Mouse (Mus musculus) midbrain, embryonic 11.5 days (tissue): Measurements from ENCODE around the gene Lrwd1. TPM values are rescaled to one million over a fixed set of nuclear protein-coding genes. Genes with fewer than 3 reads are reported as not detected.

Source experiments
- ATAC-seq: fragments of 200-750 bp; cut with Nextera tagmentation; 2 replicates; pipeline ENCODE4 v1.8.0; 2017; ENCODE audit warnings: moderate TSS enrichment, moderate library complexity; ENCODE audit not compliant: low FRiP score
- DNase-seq: peaks from one replicate; pipeline ENCODE4 v3.0.0; 2015; ENCODE audit warnings: low spot score; ENCODE audit errors: missing footprints
- H3K27ac ChIP-seq: fragments of 300-500 bp; sonication (generic); 2 replicates; pipeline ENCODE4 v1.5.1; 2014; ENCODE audit warnings: low read depth, low read length
- H3K27me3 ChIP-seq: fragments of 300-500 bp; sonication (generic); 2 replicates; pipeline ENCODE4 v1.6.1; 2014; ENCODE audit warnings: mild to moderate bottlenecking, low read length, moderate library complexity, mixed read lengths; ENCODE audit not compliant: control insufficient read depth, insufficient read depth
- H3K36me3 ChIP-seq: fragments of 300-500 bp; sonication (generic); 2 replicates; pipeline ENCODE4 v1.6.1; 2014; ENCODE audit warnings: mild to moderate bottlenecking, low read length, moderate library complexity, mixed read lengths; ENCODE audit not compliant: control insufficient read depth, insufficient read depth
- H3K4me1 ChIP-seq: fragments of 300-500 bp; sonication (generic); 2 replicates; pipeline ENCODE4 v1.6.1; 2014; ENCODE audit warnings: low read length; ENCODE audit not compliant: control insufficient read depth, insufficient read depth
- H3K4me2 ChIP-seq: fragments of 300-500 bp; sonication (generic); 2 replicates; pipeline ENCODE4 v1.6.1; 2014; ENCODE audit warnings: mild to moderate bottlenecking, moderate library complexity
- H3K4me3 ChIP-seq: fragments of 300-500 bp; sonication (generic); 2 replicates; pipeline ENCODE4 v1.5.1; 2014; ENCODE audit warnings: low read depth, low read length
- H3K9ac ChIP-seq: fragments of 300-500 bp; sonication (generic); 2 replicates; pipeline ENCODE4 v1.6.1; 2014; ENCODE audit warnings: low read length
- H3K9me3 ChIP-seq: fragments of 300-500 bp; sonication (generic); 2 replicates; pipeline ENCODE4 v1.6.1; 2016; ENCODE audit warnings: low read length; ENCODE audit not compliant: control insufficient read depth
- WGBS: fragments of 180-500 bp; shearing (Covaris S2); extraction: QIAGEN DNeasy Blood & Tissue Kit; methylation state at CpG from one replicate; pipeline ENCODE4 v1.1.7; 2014; 5-methylcytosine and 5-hydroxymethylcytosine counted together
- microRNA-seq: library from miRNA; unstranded; fragments of <30 nt; microRNA quantifications from one replicate; pipeline ENCODE4, GENCODE M21; 2017
- polyA plus RNA-seq: library from polyadenylated mRNA; unstranded; fragments of >200 nt; fragmentation: Nextera tagmentation; extraction: Ambion mirVana; gene quantifications from 2 replicates; pipeline ENCODE4 v1.2.1, GENCODE M21; 2014

The Lrwd1 gene
- polyA plus RNA-seq, 1 experiment from 2014 or later: 40.9 TPM

- ATAC-seq: no peak
- Histone ChIP-seq H3K9ac (no peak overlapping the region), H3K4me2 (no peak overlapping the region), H3K27me3 (no peaks in the 10 kb centered on the region), H3K36me3 (no peaks in the 10 kb centered on the region), H3K4me3 (no peak overlapping the region), H3K4me1 (no peaks in the 10 kb centered on the region), H3K27ac (no peak overlapping the region), H3K9me3 (no peaks in the 10 kb centered on the region)
- WGBS: 81% methylated on average over 6 of the region's 6 CpGs
- no peak for DNase-seq
Measured at GRCm38 (mm10) chr5:136073051-136073450, 62.8 kb downstream of the Lrwd1 start.

Small RNAs within 50 kb of the gene (microRNA-seq; reads per million reads assigned to microRNA genes)
- gene Mir7035: 0.57 reads per million

Other genes starting within 250 kb of the Lrwd1 start
- gene Hspb1, start 248.2 kb downstream of the Lrwd1 start, polyA plus RNA-seq: 8.7 and 9.9 TPM in 2 replicates
- gene Ywhag, start 201.5 kb downstream of the Lrwd1 start, polyA plus RNA-seq: 182 and 188 TPM in 2 replicates
- 0.68 and 0.86 TPM in 2 replicates for gene Ssc4d, start 161.5 kb downstream of the Lrwd1 start, polyA plus RNA-seq
- gene Zp3, start 156.0 kb downstream of the Lrwd1 start, polyA plus RNA-seq: not detected in 2 replicates
- 23.2 and 29.6 TPM in 2 replicates for gene Dtx2, start 141.3 kb downstream of the Lrwd1 start, polyA plus RNA-seq
- not detected in 2 replicates for gene Upk3b, start 97.6 kb downstream of the Lrwd1 start, polyA plus RNA-seq
- 0.29 and 0.88 TPM in 2 replicates for gene Upk3bl, start 81.6 kb downstream of the Lrwd1 start, polyA plus RNA-seq
- gene Rasa4, start 52.2 kb downstream of the Lrwd1 start, polyA plus RNA-seq: 5.9 and 6.9 TPM in 2 replicates
- 257 and 265 TPM in 2 replicates for gene Polr2j, start 19.4 kb downstream of the Lrwd1 start, polyA plus RNA-seq
- gene Alkbh4, start 72 bp upstream of the Lrwd1 start, polyA plus RNA-seq: 15.7 and 18.9 TPM in 2 replicates
- 7.5 and 8.5 TPM in 2 replicates for gene Orai2, start 34.6 kb upstream of the Lrwd1 start, polyA plus RNA-seq
- gene Prkrip1, start 62.9 kb upstream of the Lrwd1 start, polyA plus RNA-seq: 74.2 and 87.6 TPM in 2 replicates
- 8.7 and 11.8 TPM in 2 replicates for gene Sh2b2, start 110.5 kb upstream of the Lrwd1 start, polyA plus RNA-seq